Mouse (Mus musculus) mouse trophoblast stem cell (cell line): ENCODE results near the gene Fam219b.

Experiments used
- in situ Hi-C, 2 experiments: fragments of 300-500 bp; cut with MseI, MboI; formaldehyde crosslinking; loops; 2 replicates in 1 of 2; 3 replicates in 1 of 2; pipeline ENCODE4 v1.15.1; 2025

Gene Fam219b

GRCm38 (mm10) chr9:57524439-57524838, 12.9 kb upstream of the Fam219b start:
- in situ Hi-C loops: no loop called here

GRCm38 (mm10) chr9:57525516-57525915, 11.8 kb upstream of the Fam219b start:
- in situ Hi-C loops: no loop called here

GRCm38 (mm10) chr9:57526435-57526834, 10.9 kb upstream of the Fam219b start:
- in situ Hi-C loops: no loop called here

- in situ Hi-C loops: loop anchor here in 1 of 2 experiments (10.0 kb wide), 1 partner anchor 123 kb away; the partner anchor contains the start of gene Csk
Measured at GRCm38 (mm10) chr9:57531946-57532345, 5.4 kb upstream of the Fam219b start.

- in situ Hi-C loops: loop anchor here in 1 of 2 experiments (10.0 kb wide), 1 partner anchor 118 kb away; the partner anchor contains the start of gene Csk
Measured at GRCm38 (mm10) chr9:57536362-57536761, 966 bp upstream of the Fam219b start.

GRCm38 (mm10) chr9:57537728-57538181, 427 bp downstream of the Fam219b start:
- in situ Hi-C loops: loop anchor here in 1 of 2 experiments (10.0 kb wide), 1 partner anchor 117 kb away; the partner anchor contains the start of gene Csk

- in situ Hi-C loops: loop anchor here in 1 of 2 experiments (10.0 kb wide), 1 partner anchor 115 kb away; the partner anchor contains the start of gene Csk
Measured at GRCm38 (mm10) chr9:57539550-57539949, 2.2 kb downstream of the Fam219b start.

GRCm38 (mm10) chr9:57541312-57541711, 4.0 kb downstream of the Fam219b start:
- in situ Hi-C loops: loop anchor here in 1 of 2 experiments (10.0 kb wide), 1 partner anchor 113 kb away; the partner anchor contains the start of gene Csk

- in situ Hi-C loops: loop anchor here in 1 of 2 experiments (10.0 kb wide), 1 partner anchor 111 kb away; the partner anchor contains the start of gene Csk
Measured at GRCm38 (mm10) chr9:57543951-57544350, 6.6 kb downstream of the Fam219b start.

- in situ Hi-C loops: loop anchor here in 1 of 2 experiments (10.0 kb wide), 1 partner anchor 108 kb away; the partner anchor contains the start of gene Csk
Measured at GRCm38 (mm10) chr9:57547287-57547686, 10.0 kb downstream of the Fam219b start.

- in situ Hi-C loops: loop anchor here in 1 of 2 experiments (10.0 kb wide), 1 partner anchor 107 kb away; the partner anchor contains the start of gene Csk
Measured at GRCm38 (mm10) chr9:57547869-57548268, 10.5 kb downstream of the Fam219b start.

- in situ Hi-C loops: loop anchor here in 1 of 2 experiments (10.0 kb wide), 1 partner anchor 106 kb away; the partner anchor contains the start of gene Csk
Measured at GRCm38 (mm10) chr9:57549186-57549585, 11.9 kb downstream of the Fam219b start.

- in situ Hi-C loops: no loop called here
Measured at GRCm38 (mm10) chr9:57550126-57550862, 13.0 kb downstream of the Fam219b start.

GRCm38 (mm10) chr9:57552139-57552887, 15.0 kb downstream of the Fam219b start, which contains the start of gene Mpi:
Mpi (minus strand) TSS chr9:57552763.
- in situ Hi-C loops: no loop called here

GRCm38 (mm10) chr9:57553119-57553518, 15.8 kb downstream of the Fam219b start:
- in situ Hi-C loops: no loop called here

GRCm38 (mm10) chr9:57554753-57555152, 17.4 kb downstream of the Fam219b start:
- in situ Hi-C loops: no loop called here

- in situ Hi-C loops: no loop called here
Measured at GRCm38 (mm10) chr9:57557215-57557614, 19.9 kb downstream of the Fam219b start.

GRCm38 (mm10) chr9:57558625-57559024, 21.3 kb downstream of the Fam219b start:
- in situ Hi-C loops: no loop called here

GRCm38 (mm10) chr9:57559568-57559967, 22.2 kb downstream of the Fam219b start:
- in situ Hi-C loops: no loop called here

- in situ Hi-C loops: no loop called here
Measured at GRCm38 (mm10) chr9:57560263-57560662, 22.9 kb downstream of the Fam219b start.

GRCm38 (mm10) chr9:57560861-57561710, 23.8 kb downstream of the Fam219b start, which contains the start of gene Scamp2:
Scamp2 (plus strand) TSS chr9:57560943.
- in situ Hi-C loops: no loop called here
